Mouse (Mus musculus) intestine, postnatal 0 days (tissue): ENCODE measurements around the gene 4931428F04Rik. TPM values are rescaled to one million over a fixed set of nuclear protein-coding genes. Genes with fewer than 3 reads are reported as not detected.

ENCODE experiments used
- ATAC-seq: fragments of 200-750 bp; cut with Nextera tagmentation; 2 replicates; pipeline ENCODE4 v1.8.0; 2017; ENCODE audit warnings: mild to moderate bottlenecking, moderate TSS enrichment, moderate library complexity
- H3K27ac ChIP-seq: fragments of 300-500 bp; sonication (generic); 2 replicates; pipeline ENCODE4 v1.5.1; 2014; ENCODE audit warnings: mild to moderate bottlenecking, low read depth, low read length, moderate library complexity
- H3K27me3 ChIP-seq: fragments of 300-500 bp; sonication (generic); replicated peaks from 2 replicates; pipeline ENCODE4 v1.6.1; 2014; ENCODE audit warnings: low read length, mixed read lengths; ENCODE audit not compliant: control insufficient read depth, insufficient read depth
- H3K36me3 ChIP-seq: fragments of 300-500 bp; sonication (generic); 2 replicates; pipeline ENCODE4 v1.6.1; 2014; ENCODE audit warnings: mild to moderate bottlenecking, moderate library complexity; ENCODE audit not compliant: control insufficient read depth, insufficient read depth
- H3K4me1 ChIP-seq: fragments of 300-500 bp; sonication (generic); replicated peaks from 2 replicates; pipeline ENCODE4 v1.6.1; 2014; ENCODE audit warnings: antibody characterized with exemption, low read length, mixed read lengths; ENCODE audit not compliant: control insufficient read depth, insufficient read depth
- H3K4me2 ChIP-seq: fragments of 300-500 bp; sonication (generic); replicated peaks from 2 replicates; pipeline ENCODE4 v1.6.1; 2014; ENCODE audit warnings: low read depth, mild to moderate bottlenecking, moderate library complexity
- H3K4me3 ChIP-seq: fragments of 300-500 bp; sonication (generic); 2 replicates; pipeline ENCODE4 v1.5.1; 2014; ENCODE audit warnings: low read depth, low read length
- H3K9ac ChIP-seq: fragments of 300-500 bp; sonication (generic); 2 replicates; pipeline ENCODE4 v1.6.1; 2014; ENCODE audit warnings: mild to moderate bottlenecking, low read depth, low read length
- H3K9me3 ChIP-seq: fragments of 300-500 bp; sonication (generic); 2 replicates; pipeline ENCODE4 v1.6.1; 2016; ENCODE audit warnings: mixed run types; ENCODE audit not compliant: control insufficient read depth
- CTCF ChIP-seq: sonication (generic); IDR thresholded peaks from 2 replicates; pipeline ENCODE4 v1.5.1; 2016; ENCODE audit warnings: low read depth, mild to moderate bottlenecking, control low read depth, antibody characterized with exemption, moderate library complexity
- WGBS: fragments of 180-500 bp; shearing (Covaris S2); extraction: QIAGEN DNeasy Blood & Tissue Kit; methylation state at CpG from one replicate; pipeline ENCODE4 v1.1.7; 2014; 5-methylcytosine and 5-hydroxymethylcytosine counted together
- polyA plus RNA-seq: library from polyadenylated mRNA; unstranded; fragments of >200 nt; fragmentation: Nextera tagmentation; extraction: Ambion mirVana; gene quantifications from 2 replicates; pipeline ENCODE4 v1.2.1, GENCODE M21; 2015

4931428F04Rik gene
- polyA plus RNA-seq, 1 experiment from 2014 or later, result 1.5 TPM

DNA sequence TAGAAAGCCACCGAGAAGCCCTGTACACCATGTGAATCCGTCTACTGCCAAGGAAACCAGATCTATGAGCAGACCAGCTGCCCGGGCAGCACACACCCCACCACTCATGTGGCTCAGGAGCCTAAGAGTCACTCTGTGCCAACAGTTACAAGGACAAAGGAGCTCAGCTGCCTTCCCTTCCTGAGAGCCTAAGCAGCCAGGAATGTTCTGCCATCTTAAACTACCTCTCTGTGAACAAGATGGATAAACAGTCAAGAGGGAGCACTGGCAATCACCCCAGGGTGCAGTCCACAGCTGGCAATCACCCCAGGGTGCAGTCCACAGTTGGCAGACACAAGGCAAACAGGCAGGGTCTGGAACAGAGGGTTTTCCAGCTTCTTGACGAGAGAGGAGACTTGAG, 28.3 kb upstream of the 4931428F04Rik start:
- H3K4me1 ChIP-seq, result no peaks in the 10 kb centered on the region
- no peaks in the 10 kb centered on the region for H3K9me3 ChIP-seq
- no peaks in the 10 kb centered on the region for H3K27me3 ChIP-seq
- H3K4me2 ChIP-seq, result no peak overlapping the region
- H3K36me3 ChIP-seq, result peaks cover 59% of the 10 kb centered on the region
- 92% methylated on average over 4 of the region's 4 CpGs for WGBS
- ATAC-seq, result no peak
- no peak overlapping the region for H3K9ac ChIP-seq
- H3K27ac ChIP-seq, result no peak overlapping the region
- H3K4me3 ChIP-seq, result no peak overlapping the region
- no peak for TF ChIP-seq CTCF

DNA sequence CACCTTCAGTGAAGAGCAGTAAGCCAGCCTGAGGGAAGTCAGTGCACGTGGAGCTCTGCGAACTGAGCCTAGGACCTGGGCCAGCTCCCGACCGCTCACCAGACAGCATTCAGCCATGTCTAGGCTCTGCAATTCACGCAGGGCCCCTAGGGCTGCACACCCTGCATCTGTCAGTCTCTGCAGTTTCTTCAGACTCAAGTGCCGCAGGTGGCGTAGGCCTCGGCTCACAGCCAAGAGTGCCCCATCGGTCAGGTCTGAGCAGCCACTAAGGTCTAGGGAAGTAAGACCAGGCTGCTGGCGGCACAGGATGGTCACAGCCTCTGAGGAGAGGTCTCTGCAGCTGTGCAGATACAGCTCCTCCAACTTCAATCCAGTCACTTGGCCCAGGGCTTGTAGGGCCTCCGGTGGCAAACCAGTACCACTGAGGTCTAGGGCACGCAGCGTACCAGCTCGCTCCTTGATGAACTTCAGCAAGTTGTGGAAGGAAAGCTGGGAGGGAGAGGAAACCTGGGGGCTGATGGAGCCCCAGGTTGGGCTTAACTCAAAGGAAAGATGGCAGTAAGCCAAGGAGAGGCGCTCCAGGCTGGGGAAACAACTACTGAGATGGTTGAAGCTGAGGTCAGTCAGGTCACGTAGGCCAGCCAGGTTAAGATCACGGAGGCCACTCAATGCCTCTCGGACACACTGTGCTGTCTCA, 25.6 kb upstream of the 4931428F04Rik start:
- H3K36me3 ChIP-seq, result peaks cover 68% of the 10 kb centered on the region
- no peaks in the 10 kb centered on the region for H3K27me3 ChIP-seq
- H3K4me1 ChIP-seq, result no peaks in the 10 kb centered on the region
- no peak overlapping the region; the same call in 1 of the 2 replicates for H3K27ac ChIP-seq
- no peak overlapping the region for H3K4me3 ChIP-seq
- WGBS, result 90% methylated on average over 18 of the region's 18 CpGs
- ATAC-seq, result no peak
- no peak for TF ChIP-seq CTCF
- no peaks in the 10 kb centered on the region for H3K9me3 ChIP-seq
- no peak overlapping the region for H3K9ac ChIP-seq
- no peak overlapping the region for H3K4me2 ChIP-seq

DNA sequence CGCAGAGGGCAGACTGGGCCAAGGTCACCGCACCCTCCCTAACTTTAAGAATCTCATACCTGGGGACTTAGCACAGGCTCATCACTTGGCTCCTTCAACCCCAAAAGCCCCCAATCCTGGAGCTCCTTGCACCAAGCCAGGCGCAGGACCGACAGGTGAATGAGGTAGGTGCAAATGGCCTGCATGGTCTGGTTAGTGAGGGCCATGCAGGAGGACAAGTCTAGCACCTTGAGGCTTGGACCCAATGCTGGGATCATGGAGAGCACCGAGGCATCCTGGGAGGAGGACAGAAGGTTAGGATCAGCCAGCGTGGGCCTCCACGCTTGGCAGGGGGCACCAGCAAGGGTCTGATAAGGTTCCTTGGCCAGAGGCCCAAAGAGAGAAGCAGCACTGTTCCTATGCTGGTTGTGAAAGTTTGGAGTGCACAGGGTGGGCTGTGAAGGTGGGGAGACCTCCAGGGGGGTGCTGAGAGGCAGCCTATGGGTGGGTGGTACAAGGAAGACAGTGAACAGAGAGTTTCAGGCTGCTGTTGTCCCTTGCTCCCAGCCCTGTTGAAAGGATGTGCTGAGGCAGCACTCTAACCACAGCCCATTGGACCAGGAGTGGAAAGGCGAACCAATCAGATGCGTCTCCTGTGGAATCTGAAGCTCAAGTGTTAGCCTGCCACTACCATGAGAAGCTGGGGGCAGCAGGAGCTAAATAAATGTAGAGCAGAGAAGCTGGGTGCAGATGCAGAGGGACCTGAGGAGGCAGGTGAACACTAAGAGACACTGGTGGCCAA, 24.1 kb upstream of the 4931428F04Rik start:
- no peak for TF ChIP-seq CTCF
- WGBS, result 78% methylated on average over 9 of the region's 9 CpGs
- no peaks in the 10 kb centered on the region for H3K9me3 ChIP-seq
- H3K27ac ChIP-seq, result no peak overlapping the region
- no peak overlapping the region for H3K4me3 ChIP-seq
- peaks cover 79% of the 10 kb centered on the region for H3K36me3 ChIP-seq
- H3K9ac ChIP-seq, result no peak overlapping the region
- no peak for ATAC-seq
- H3K4me2 ChIP-seq, result no peak overlapping the region
- H3K4me1 ChIP-seq, result no peaks in the 10 kb centered on the region
- no peaks in the 10 kb centered on the region for H3K27me3 ChIP-seq

DNA sequence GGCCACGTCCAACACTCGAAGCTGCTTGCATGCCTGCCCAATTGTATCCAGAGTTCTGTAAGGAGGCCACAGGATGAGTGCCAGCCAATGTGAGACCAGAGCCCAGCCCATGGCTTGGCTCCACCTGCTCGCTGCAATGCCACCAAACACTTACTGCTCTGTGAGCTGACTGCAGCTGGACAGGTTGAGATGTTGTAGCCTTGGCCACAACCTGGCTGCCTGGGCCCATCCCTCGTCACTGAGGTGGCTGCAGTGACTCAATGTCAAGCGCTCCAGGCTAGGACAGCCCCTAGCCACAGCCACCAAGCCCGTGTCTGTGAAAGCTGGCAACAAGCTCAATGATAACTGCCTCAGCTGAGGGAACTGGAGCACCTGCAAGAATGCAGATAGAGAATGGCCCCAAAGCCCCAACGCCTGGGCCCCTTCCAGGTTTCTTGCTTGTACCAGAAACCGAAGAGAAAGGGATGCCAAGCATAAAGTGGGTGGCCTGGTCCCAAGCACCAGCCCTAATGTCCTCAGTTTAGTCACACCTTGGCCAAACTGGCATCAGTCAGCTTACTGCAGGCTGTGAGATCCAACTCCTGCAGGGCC, 23.3 kb upstream of the 4931428F04Rik start:
- WGBS, result 87% methylated on average over 8 of the region's 8 CpGs
- Histone ChIP-seq H3K27me3 (no peaks in the 10 kb centered on the region), H3K9ac (no peak overlapping the region), H3K9me3 (no peaks in the 10 kb centered on the region), H3K4me3 (no peak overlapping the region), H3K4me1 (no peaks in the 10 kb centered on the region), H3K36me3 (peaks cover 80% of the 10 kb centered on the region), H3K27ac (no peak overlapping the region), H3K4me2 (no peak overlapping the region)
- TF ChIP-seq CTCF, result no peak
- ATAC-seq, result no peak

DNA sequence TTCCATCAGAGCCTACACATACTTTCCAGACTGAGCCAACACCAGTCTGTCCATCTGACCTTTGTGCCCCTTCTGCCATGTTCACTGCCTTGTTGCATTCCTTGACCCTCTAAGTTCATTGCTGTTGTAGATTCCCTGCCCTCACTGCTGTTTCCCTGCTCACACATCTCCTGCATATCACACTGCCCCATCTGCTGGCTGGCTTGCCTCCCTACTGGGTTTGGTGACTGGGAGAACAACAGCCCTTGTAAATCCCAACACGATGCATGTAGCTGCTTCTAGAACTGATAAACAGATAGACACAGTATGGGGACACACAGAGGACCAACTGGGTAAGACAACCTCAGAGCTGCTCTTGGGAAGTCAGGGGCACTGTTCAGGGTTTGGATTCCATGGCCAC, 22.1 kb upstream of the 4931428F04Rik start:
- 0 out of 2 replicates have a peak, but pooled peaks have one; percentile 27 for TF ChIP-seq CTCF
- no peaks in the 10 kb centered on the region for H3K4me1 ChIP-seq
- no peak overlapping the region for H3K4me3 ChIP-seq
- H3K9ac ChIP-seq, result no peak overlapping the region
- peaks cover 86% of the 10 kb centered on the region for H3K36me3 ChIP-seq
- no peak overlapping the region for H3K4me2 ChIP-seq
- no peaks in the 10 kb centered on the region for H3K9me3 ChIP-seq
- no peak for ATAC-seq
- H3K27me3 ChIP-seq, result no peaks in the 10 kb centered on the region
- no peak overlapping the region for H3K27ac ChIP-seq
- WGBS, result 70% methylated on average over 1 of the region's 1 CpGs

DNA sequence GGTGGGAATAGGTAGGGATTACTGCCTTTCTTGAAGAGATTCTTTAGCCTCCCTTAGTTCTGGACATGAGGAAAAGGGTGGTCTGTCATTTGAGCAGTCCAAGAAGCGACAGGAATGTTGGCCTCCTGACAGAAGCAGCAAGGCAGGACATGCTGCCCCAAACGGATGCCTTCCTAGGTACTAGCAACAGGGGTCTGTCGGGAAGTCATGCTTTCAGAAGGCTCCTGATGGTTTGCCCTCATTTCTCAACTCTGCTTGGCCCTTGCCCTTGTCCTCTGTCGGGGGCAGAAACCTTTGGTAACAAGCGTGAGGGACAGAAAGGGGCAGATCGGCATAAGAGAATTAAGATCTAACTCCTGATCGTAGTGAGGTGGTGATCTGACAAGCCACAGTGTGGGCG, 20.5 kb upstream of the 4931428F04Rik start:
- H3K9ac ChIP-seq, result no peak overlapping the region
- H3K9me3 ChIP-seq, result no peaks in the 10 kb centered on the region
- peaks cover 70% of the 10 kb centered on the region for H3K36me3 ChIP-seq
- peaks cover 2% of the 10 kb centered on the region; the same call in 1 of the 2 replicates for H3K4me1 ChIP-seq
- no peaks in the 10 kb centered on the region for H3K27me3 ChIP-seq
- H3K4me2 ChIP-seq, result no peak overlapping the region
- H3K4me3 ChIP-seq, result no peak overlapping the region
- no peak for TF ChIP-seq CTCF
- H3K27ac ChIP-seq, result no peak overlapping the region
- 84% methylated on average over 8 of the region's 8 CpGs for WGBS
- no peak for ATAC-seq
